Mouse (Mus musculus) urinary bladder, postnatal 0 days (tissue): ENCODE results near the gene Fxyd4. TPM values are rescaled to one million over a fixed set of nuclear protein-coding genes. Genes with fewer than 3 reads are reported as not detected.

Experiments used
- microRNA-seq: library from miRNA; unstranded; fragments of <30 nt; microRNA quantifications from one replicate; pipeline ENCODE4, GENCODE M21; 2016
- polyA plus RNA-seq: library from polyadenylated mRNA; unstranded; fragments of >200 nt; fragmentation: Nextera tagmentation; extraction: Ambion mirVana; gene quantifications from 2 replicates; pipeline ENCODE4 v1.2.1, GENCODE M21; 2015

Fxyd4 gene
- 1.9 and 2.8 TPM in 2 replicates for polyA plus RNA-seq

GRCm38 (mm10) chr6:117937222-117937932 lies at the start of gene Fxyd4:
Gene Fxyd4, minus strand, starts transcription at chr6:117937692.

GRCm38 (mm10) chr6:117900126-117901080 lies 37.1 kb downstream of the Fxyd4 start, which contains the start of gene Hnrnpf:
Gene Hnrnpf, plus strand, starts transcription at chr6:117900324.

Small RNAs within 50 kb of the gene (microRNA-seq; reads per million reads assigned to microRNA genes)
- not detected for gene Gm25535

Other genes starting within 250 kb of the Fxyd4 start
- 74.2 and 74.4 TPM in 2 replicates for gene Zfp637, start 96.5 kb downstream of the Fxyd4 start, polyA plus RNA-seq
- gene Zfp239, start 75.6 kb downstream of the Fxyd4 start, polyA plus RNA-seq, result 1.1 and 1.8 TPM in 2 replicates
- 366 and 414 TPM in 2 replicates for gene Hnrnpf, start 37.4 kb downstream of the Fxyd4 start, polyA plus RNA-seq
- gene Rasgef1a, start 73.7 kb upstream of the Fxyd4 start, polyA plus RNA-seq, result 0.19 and 0.48 TPM in 2 replicates
- 17.7 and 23.0 TPM in 2 replicates for gene Csgalnact2, start 201.4 kb upstream of the Fxyd4 start, polyA plus RNA-seq